Mouse (Mus musculus) midbrain, embryonic 15.5 days (tissue): ENCODE data around the gene 1110059E24Rik. TPM values are rescaled to one million over a fixed set of nuclear protein-coding genes. Genes with fewer than 3 reads are reported as not detected.

ENCODE experiments used
- ATAC-seq: fragments of 200-750 bp; cut with Nextera tagmentation; replicated peaks from 2 replicates; pipeline ENCODE4 v1.8.0; 2017; ENCODE audit warnings: moderate TSS enrichment
- H3K27ac ChIP-seq: fragments of 300-500 bp; sonication (generic); 2 replicates; pipeline ENCODE4 v1.5.1; 2015; ENCODE audit warnings: mild to moderate bottlenecking, inconsistent platforms
- H3K27me3 ChIP-seq: fragments of 300-500 bp; sonication (generic); replicated peaks from 2 replicates; pipeline ENCODE4 v1.6.1; 2015; ENCODE audit warnings: inconsistent platforms
- H3K36me3 ChIP-seq: fragments of 300-500 bp; sonication (generic); replicated peaks from 2 replicates; pipeline ENCODE4 v1.6.1; 2015; ENCODE audit warnings: inconsistent platforms
- H3K4me1 ChIP-seq: fragments of 300-500 bp; sonication (generic); 2 replicates; pipeline ENCODE4 v1.6.1; 2015; ENCODE audit warnings: inconsistent platforms
- H3K4me2 ChIP-seq: fragments of 300-500 bp; sonication (generic); 2 replicates; pipeline ENCODE4 v1.6.1; 2015; ENCODE audit warnings: inconsistent platforms, mild to moderate bottlenecking, moderate library complexity
- H3K4me3 ChIP-seq: fragments of 300-500 bp; sonication (generic); 2 replicates; pipeline ENCODE4 v1.5.1; 2015; ENCODE audit warnings: mild to moderate bottlenecking, inconsistent platforms
- H3K9ac ChIP-seq: fragments of 300-500 bp; sonication (generic); 2 replicates; pipeline ENCODE4 v1.6.1; 2015; ENCODE audit warnings: mild to moderate bottlenecking, inconsistent platforms
- H3K9me3 ChIP-seq: fragments of 300-500 bp; sonication (generic); 2 replicates; pipeline ENCODE4 v1.6.1; 2016; ENCODE audit warnings: inconsistent platforms
- WGBS: fragments of 180-500 bp; shearing (Covaris S2); methylation state at CpG from one replicate; pipeline ENCODE4 v1.1.7; 2015; ENCODE audit warnings: mixed read lengths; 5-methylcytosine and 5-hydroxymethylcytosine counted together
- polyA plus RNA-seq: library from polyadenylated mRNA; unstranded; fragments of >200 nt; fragmentation: Nextera tagmentation; extraction: Ambion mirVana; gene quantifications from 2 replicates; pipeline ENCODE4 v1.2.1, GENCODE M21; 2015

Gene 1110059E24Rik
- polyA plus RNA-seq, 1 experiment from 2014 or later: 60.7 TPM

GRCm38 (mm10) chr19:21586546-21586945, 66.2 kb downstream of the 1110059E24Rik start:
- no peaks in the 10 kb centered on the region for H3K36me3 ChIP-seq
- ATAC-seq: no peak
- H3K9ac ChIP-seq: no peak overlapping the region
- no peak overlapping the region for H3K4me3 ChIP-seq
- no peak overlapping the region for H3K4me2 ChIP-seq
- no peaks in the 10 kb centered on the region for H3K27me3 ChIP-seq
- H3K4me1 ChIP-seq: no peaks in the 10 kb centered on the region
- H3K27ac ChIP-seq: no peak overlapping the region
- no peaks in the 10 kb centered on the region for H3K9me3 ChIP-seq
- WGBS: 94% methylated on average over 1 of the region's 1 CpGs

GRCm38 (mm10) chr19:21585868-21586267, 66.9 kb downstream of the 1110059E24Rik start:
- ATAC-seq: no peak
- no peaks in the 10 kb centered on the region for H3K9me3 ChIP-seq
- no peak overlapping the region for H3K4me3 ChIP-seq
- H3K27me3 ChIP-seq: no peaks in the 10 kb centered on the region
- 92% methylated on average over 2 of the region's 2 CpGs for WGBS
- H3K36me3 ChIP-seq: no peaks in the 10 kb centered on the region
- no peaks in the 10 kb centered on the region for H3K4me1 ChIP-seq
- H3K9ac ChIP-seq: no peak overlapping the region
- H3K27ac ChIP-seq: no peak overlapping the region
- H3K4me2 ChIP-seq: no peak overlapping the region

DNA sequence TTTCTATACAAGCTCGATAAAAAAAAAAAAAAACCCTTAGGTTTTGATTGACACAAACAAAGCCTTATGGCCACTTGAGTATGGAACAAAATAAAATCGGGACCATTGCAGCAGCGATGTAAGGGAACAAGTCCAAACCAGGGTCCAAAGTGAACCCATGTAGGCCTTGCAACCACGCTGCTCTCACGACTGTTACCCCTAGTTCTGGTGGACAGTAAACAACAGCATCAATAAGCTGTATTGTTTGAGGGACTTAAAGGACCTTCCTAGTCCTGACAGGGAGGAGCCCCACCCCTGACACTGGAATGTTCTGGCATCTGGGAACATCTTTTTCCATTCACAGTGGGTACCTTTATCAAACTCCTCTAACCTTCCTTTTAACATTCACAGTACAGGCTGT, 68.8 kb downstream of the 1110059E24Rik start:
- Histone ChIP-seq H3K9me3 (no peaks in the 10 kb centered on the region), H3K27ac (no peak overlapping the region)

DNA sequence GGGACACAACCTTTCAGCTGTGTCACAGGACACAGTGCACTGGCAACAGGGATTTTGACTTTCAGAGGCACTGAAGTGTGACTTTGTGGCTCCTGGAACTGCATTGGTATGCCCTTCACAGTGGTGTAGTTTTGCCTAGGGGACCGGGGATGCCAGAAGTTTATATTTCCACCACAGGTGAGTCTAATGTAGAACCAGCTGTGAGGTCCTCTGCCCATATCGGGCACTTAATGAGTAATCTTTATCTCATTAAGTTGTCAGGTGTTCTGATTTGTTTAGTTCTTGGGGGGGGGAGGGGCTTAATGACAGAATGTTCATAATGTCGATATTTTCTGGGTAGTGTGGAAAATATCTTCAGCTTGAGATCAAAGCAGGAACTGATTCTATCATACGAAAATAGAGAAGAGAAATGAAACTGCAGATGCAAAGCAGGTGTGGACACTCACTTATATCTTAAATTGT, 69.2 kb downstream of the 1110059E24Rik start:
- Histone ChIP-seq H3K36me3 (no peaks in the 10 kb centered on the region), H3K4me1 (no peaks in the 10 kb centered on the region), H3K4me2 (no peak overlapping the region), H3K27me3 (no peaks in the 10 kb centered on the region), H3K9ac (no peak overlapping the region), H3K9me3 (no peaks in the 10 kb centered on the region), H3K4me3 (no peak overlapping the region), H3K27ac (no peak overlapping the region)
- ATAC-seq: no peak
- WGBS: 93% methylated on average over 4 of the region's 4 CpGs

More for the DNA sequence above, 68.8 kb downstream of the 1110059E24Rik start:
- Histone ChIP-seq H3K9ac (no peak overlapping the region), H3K4me2 (no peak overlapping the region), H3K4me1 (no peaks in the 10 kb centered on the region), H3K27me3 (no peaks in the 10 kb centered on the region), H3K36me3 (no peaks in the 10 kb centered on the region), H3K4me3 (no peak overlapping the region)
- 84% methylated on average over 5 of the region's 5 CpGs for WGBS
- ATAC-seq: no peak

DNA sequence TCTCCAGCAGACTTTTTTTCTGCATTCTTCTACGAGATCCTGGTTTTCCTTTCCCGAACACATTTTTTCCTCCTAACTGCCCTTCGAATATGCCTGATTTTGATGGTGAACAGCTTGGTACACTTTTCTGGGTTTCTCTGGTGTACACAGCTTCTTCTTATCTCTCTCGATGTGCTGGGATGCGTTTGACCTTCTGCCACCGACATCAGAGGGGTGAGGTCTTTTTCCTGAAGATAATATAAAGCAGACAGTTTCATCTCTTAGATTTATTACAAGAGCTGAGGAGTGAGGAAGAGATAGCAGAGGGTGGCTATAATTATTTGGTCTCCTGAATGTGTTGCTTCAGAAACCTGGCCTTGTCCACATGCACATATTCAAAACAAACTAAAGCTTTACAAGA, 71.4 kb downstream of the 1110059E24Rik start:
- Histone ChIP-seq H3K27ac (no peak overlapping the region), H3K4me2 (no peak overlapping the region)
- WGBS: 80% methylated on average over 6 of the region's 6 CpGs

GRCm38 (mm10) chr19:21579896-21580295, 72.9 kb downstream of the 1110059E24Rik start:
- no peaks in the 10 kb centered on the region for H3K27me3 ChIP-seq
- H3K4me2 ChIP-seq: no peak overlapping the region
- ATAC-seq: 0 out of 2 replicates have a peak, but pooled peaks have one; percentile 24
- no peaks in the 10 kb centered on the region for H3K36me3 ChIP-seq
- H3K27ac ChIP-seq: no peak overlapping the region
- H3K9me3 ChIP-seq: no peaks in the 10 kb centered on the region
- H3K4me1 ChIP-seq: no peaks in the 10 kb centered on the region
- no peak overlapping the region for H3K4me3 ChIP-seq
- 90% methylated on average over 3 of the region's 3 CpGs for WGBS
- no peak overlapping the region for H3K9ac ChIP-seq

More for the DNA sequence above, 71.4 kb downstream of the 1110059E24Rik start:
- Histone ChIP-seq H3K4me3 (no peak overlapping the region), H3K36me3 (no peaks in the 10 kb centered on the region), H3K9me3 (no peaks in the 10 kb centered on the region), H3K27me3 (no peaks in the 10 kb centered on the region), H3K9ac (no peak overlapping the region), H3K4me1 (no peaks in the 10 kb centered on the region)
- no peak for ATAC-seq

DNA sequence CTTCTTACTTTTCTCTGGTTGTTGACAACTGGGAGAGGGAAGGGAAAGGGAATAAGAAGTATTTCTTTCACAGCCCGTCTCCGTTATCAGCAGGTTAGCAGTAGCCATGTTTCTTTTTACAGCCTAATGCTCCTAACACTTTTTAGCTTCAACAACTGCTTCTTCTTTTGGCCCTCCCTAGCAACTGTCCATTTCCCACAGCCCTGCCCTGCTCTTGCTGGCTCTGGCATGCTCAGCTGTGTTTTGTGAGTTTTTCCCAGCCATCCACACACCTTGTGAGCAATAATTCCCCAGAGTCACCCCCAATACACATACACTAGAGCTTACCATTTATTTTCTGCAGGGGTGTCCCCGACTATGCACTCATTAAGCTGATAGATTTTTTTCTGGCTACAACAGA, 75.3 kb downstream of the 1110059E24Rik start:
- Histone ChIP-seq H3K9me3 (no peaks in the 10 kb centered on the region), H3K4me1 (no peaks in the 10 kb centered on the region), H3K27me3 (no peaks in the 10 kb centered on the region), H3K36me3 (no peaks in the 10 kb centered on the region), H3K4me2 (no peak overlapping the region), H3K4me3 (no peak overlapping the region), H3K27ac (no peak overlapping the region), H3K9ac (no peak overlapping the region)
- WGBS: 66% methylated on average over 3 of the region's 3 CpGs
- no peak for ATAC-seq

DNA sequence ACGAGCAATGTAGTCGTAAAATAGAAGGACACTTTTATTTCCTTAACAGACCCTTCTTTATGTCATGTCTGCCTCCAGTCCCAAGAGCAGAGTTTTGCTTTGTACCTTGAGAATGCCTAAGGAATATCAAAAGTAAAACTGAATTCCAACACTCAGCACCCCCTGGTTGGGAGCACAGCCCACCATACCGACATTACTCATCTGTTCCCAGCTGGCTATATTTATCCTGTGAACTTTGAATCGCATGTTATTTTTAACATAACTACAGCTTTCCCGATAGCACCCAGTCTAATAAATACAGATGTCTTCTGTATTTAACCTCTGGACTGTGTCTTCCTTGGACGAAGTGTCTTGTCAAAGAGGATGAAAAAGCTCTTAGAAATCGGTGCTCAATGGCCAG, 80.8 kb downstream of the 1110059E24Rik start:
- Histone ChIP-seq H3K4me1 (0 out of 2 replicates have a peak, but pooled peaks cover 2% of the 10 kb centered on the region), H3K9me3 (no peaks in the 10 kb centered on the region), H3K9ac (no peak overlapping the region), H3K36me3 (no peaks in the 10 kb centered on the region), H3K4me3 (no peak overlapping the region), H3K27me3 (no peaks in the 10 kb centered on the region; the same call in 1 of the 2 replicates), H3K4me2 (no peak overlapping the region), H3K27ac (no peak overlapping the region)
- no peak for ATAC-seq
- WGBS: 83% methylated on average over 7 of the region's 7 CpGs

DNA sequence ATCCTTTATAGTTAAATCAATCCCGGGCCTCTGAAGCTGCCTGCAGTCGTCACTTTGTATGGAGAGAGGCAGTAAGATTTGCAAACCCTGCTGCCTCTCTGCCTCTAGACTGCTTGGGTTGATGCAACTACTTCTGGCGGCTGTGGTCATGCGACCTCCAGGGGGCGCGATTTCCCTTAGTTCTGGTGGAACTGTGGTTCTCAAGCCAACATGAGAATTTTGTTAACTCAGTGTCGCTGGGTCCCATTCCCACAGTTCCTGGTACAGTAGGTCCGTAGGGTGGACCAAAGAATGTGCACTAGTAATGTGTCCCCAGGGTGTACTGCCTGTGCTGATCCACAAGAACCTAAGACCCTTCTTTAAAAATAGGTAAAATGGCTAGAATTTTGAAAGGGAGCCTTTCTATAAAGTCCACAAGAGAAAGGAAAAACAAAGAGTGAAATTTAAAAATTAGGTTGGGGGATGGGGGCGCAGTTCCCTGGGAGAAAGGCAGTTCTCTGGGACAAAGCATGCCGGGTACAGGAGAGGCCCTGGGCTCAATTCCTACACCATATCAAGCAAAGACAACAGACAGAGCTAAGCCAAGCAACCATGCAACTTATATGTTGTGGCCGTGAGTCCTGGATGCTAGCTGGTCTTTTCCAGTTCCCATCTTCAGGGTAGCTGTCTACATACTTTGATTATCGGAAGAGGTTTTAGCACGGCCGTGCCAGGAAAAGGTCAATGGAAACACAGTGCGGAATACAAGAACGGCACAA, 81.4 kb downstream of the 1110059E24Rik start:
- H3K9me3 ChIP-seq: no peaks in the 10 kb centered on the region
- no peaks in the 10 kb centered on the region for H3K36me3 ChIP-seq
- no peak overlapping the region for H3K27ac ChIP-seq
- 0 out of 2 replicates have a peak, but pooled peaks cover 2% of the 10 kb centered on the region for H3K4me1 ChIP-seq
- peak; percentile 64 for ATAC-seq
- H3K27me3 ChIP-seq: no peaks in the 10 kb centered on the region; the same call in 1 of the 2 replicates
- H3K4me3 ChIP-seq: no peak overlapping the region
- WGBS: 50% methylated on average over 16 of the region's 16 CpGs
- H3K9ac ChIP-seq: no peak overlapping the region
- H3K4me2 ChIP-seq: no peak overlapping the region

GRCm38 (mm10) chr19:21570778-21571177, 82.0 kb downstream of the 1110059E24Rik start:
- Histone ChIP-seq H3K9me3 (no peaks in the 10 kb centered on the region), H3K4me1 (0 out of 2 replicates have a peak, but pooled peaks cover 2% of the 10 kb centered on the region), H3K36me3 (no peaks in the 10 kb centered on the region), H3K9ac (no peak overlapping the region), H3K4me3 (no peak overlapping the region), H3K4me2 (no peak overlapping the region), H3K27me3 (no peaks in the 10 kb centered on the region; the same call in 1 of the 2 replicates), H3K27ac (no peak overlapping the region)
- WGBS: 25% methylated on average over 8 of the region's 8 CpGs
- ATAC-seq: peak; percentile 75

- no peaks in the 10 kb centered on the region for H3K9me3 ChIP-seq
- H3K4me2 ChIP-seq: no peak overlapping the region
- ATAC-seq: no peak
- H3K27ac ChIP-seq: no peak overlapping the region
- no peak overlapping the region for H3K9ac ChIP-seq
- no peak overlapping the region for H3K4me3 ChIP-seq
- H3K27me3 ChIP-seq: no peaks in the 10 kb centered on the region; the same call in 1 of the 2 replicates
- 89% methylated on average over 3 of the region's 3 CpGs for WGBS
- H3K36me3 ChIP-seq: no peaks in the 10 kb centered on the region
- H3K4me1 ChIP-seq: 0 out of 2 replicates have a peak, but pooled peaks cover 2% of the 10 kb centered on the region
Measured at GRCm38 (mm10) chr19:21568528-21569185, 84.1 kb downstream of the 1110059E24Rik start.

DNA sequence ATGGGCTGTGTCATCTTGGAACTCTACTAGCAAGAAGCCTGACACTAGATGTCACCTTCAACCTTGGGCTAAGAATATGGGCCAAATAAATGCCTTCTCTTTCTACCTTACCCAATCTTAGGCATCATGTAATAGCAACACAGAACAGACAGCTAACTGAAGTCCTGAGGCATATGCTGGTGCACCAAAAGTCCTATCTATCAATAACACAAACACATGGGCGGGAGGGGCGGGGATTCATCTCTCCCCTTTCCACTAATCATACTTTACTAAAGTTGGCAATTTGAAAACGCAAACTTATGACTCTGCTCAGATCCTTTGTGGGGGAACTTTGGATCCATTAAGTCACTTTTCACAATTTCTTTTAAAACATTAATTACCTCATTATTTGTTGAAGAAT, 84.8 kb downstream of the 1110059E24Rik start:
- H3K4me2 ChIP-seq: no peak overlapping the region
- no peak overlapping the region for H3K9ac ChIP-seq
- H3K36me3 ChIP-seq: no peaks in the 10 kb centered on the region
- 0 out of 2 replicates have a peak, but pooled peaks cover 2% of the 10 kb centered on the region for H3K4me1 ChIP-seq
- H3K9me3 ChIP-seq: no peaks in the 10 kb centered on the region
- no peak for ATAC-seq
- H3K27me3 ChIP-seq: no peaks in the 10 kb centered on the region; the same call in 1 of the 2 replicates
- 89% methylated on average over 3 of the region's 3 CpGs for WGBS
- H3K4me3 ChIP-seq: no peak overlapping the region
- no peak overlapping the region for H3K27ac ChIP-seq
